Mouse (Mus musculus): Measurements from ENCODE around the gene Cpeb2. TPM values are rescaled to one million over a fixed set of nuclear protein-coding genes. Genes with fewer than 3 reads are reported as not detected.

The Cpeb2 gene
- polyA plus RNA-seq, 1 experiment = 1.5 TPM

- Histone ChIP-seq H3K79me2 (ENCODE audit: control insufficient read depth, insufficient read depth) (no peaks in the 10 kb centered on the region), H3ac (ENCODE audit: control insufficient read depth, insufficient read length, low read depth) (no peak overlapping the region), H3K79me3 (ENCODE audit: low read depth) (no peaks in the 10 kb centered on the region), H3K36me3 (ENCODE audit: control insufficient read depth, insufficient read depth) (no peaks in the 10 kb centered on the region), H3K4me3 (ENCODE audit: insufficient read depth, poor library complexity, severe bottlenecking) (no peak overlapping the region), H3K27me3 (ENCODE audit: control insufficient read depth, insufficient read depth, insufficient read length) (no peaks in the 10 kb centered on the region)
- TF ChIP-seq CTCF (IDR thresholded peaks at IDR 0.05; ENCODE audit: control insufficient read depth, insufficient read depth, insufficient read length) (no peak), USF1 (IDR thresholded peaks at IDR 0.05; ENCODE audit: low read depth) (no peak), CEBPB (IDR thresholded peaks at IDR 0.05; ENCODE audit: low read depth) (no peak), MYOD1 (IDR thresholded peaks at IDR 0.05; ENCODE audit: control insufficient read depth, insufficient read length, low read depth) (no peak), MAX (IDR thresholded peaks at IDR 0.05) (no peak), FOSL1 (IDR thresholded peaks at IDR 0.05; ENCODE audit: insufficient read depth, low read length, poor library complexity, severe bottlenecking) (no peak), MYOG (IDR thresholded peaks at IDR 0.05; ENCODE audit: control insufficient read depth, extremely low read depth, insufficient read length) (no peak)
Observed at GRCm38 (mm10) chr5:43206495-43207053, 26.4 kb upstream of the Cpeb2 start.

GRCm38 (mm10) chr5:43217468-43217867 is 15.5 kb upstream of the Cpeb2 start:
- no peak overlapping the region for H3K4me3 ChIP-seq (ENCODE audit: insufficient read depth, poor library complexity, severe bottlenecking)
- H3K36me3 ChIP-seq (ENCODE audit: control insufficient read depth, insufficient read depth) = no peaks in the 10 kb centered on the region
- no peaks in the 10 kb centered on the region for H3K79me3 ChIP-seq (ENCODE audit: low read depth)
- no peak for TF ChIP-seq MAX (IDR thresholded peaks at IDR 0.05)
- TF ChIP-seq FOSL1 (IDR thresholded peaks at IDR 0.05; ENCODE audit: insufficient read depth, low read length, poor library complexity, severe bottlenecking) = no peak
- TF ChIP-seq CEBPB (IDR thresholded peaks at IDR 0.05; ENCODE audit: low read depth) = no peak
- TF ChIP-seq USF1 (IDR thresholded peaks at IDR 0.05; ENCODE audit: low read depth) = no peak
- no peak for TF ChIP-seq CTCF (IDR thresholded peaks at IDR 0.05; ENCODE audit: control insufficient read depth, insufficient read depth, insufficient read length)
- no peak for TF ChIP-seq MYOG (IDR thresholded peaks at IDR 0.05; ENCODE audit: control insufficient read depth, extremely low read depth, insufficient read length)
- TF ChIP-seq MYOD1 (IDR thresholded peaks at IDR 0.05; ENCODE audit: control insufficient read depth, insufficient read length, low read depth) = no peak
- no peaks in the 10 kb centered on the region for H3K27me3 ChIP-seq (ENCODE audit: control insufficient read depth, insufficient read depth, insufficient read length)
- no peak overlapping the region for H3ac ChIP-seq (ENCODE audit: control insufficient read depth, insufficient read length, low read depth)
- H3K79me2 ChIP-seq (ENCODE audit: control insufficient read depth, insufficient read depth) = no peaks in the 10 kb centered on the region

DNA sequence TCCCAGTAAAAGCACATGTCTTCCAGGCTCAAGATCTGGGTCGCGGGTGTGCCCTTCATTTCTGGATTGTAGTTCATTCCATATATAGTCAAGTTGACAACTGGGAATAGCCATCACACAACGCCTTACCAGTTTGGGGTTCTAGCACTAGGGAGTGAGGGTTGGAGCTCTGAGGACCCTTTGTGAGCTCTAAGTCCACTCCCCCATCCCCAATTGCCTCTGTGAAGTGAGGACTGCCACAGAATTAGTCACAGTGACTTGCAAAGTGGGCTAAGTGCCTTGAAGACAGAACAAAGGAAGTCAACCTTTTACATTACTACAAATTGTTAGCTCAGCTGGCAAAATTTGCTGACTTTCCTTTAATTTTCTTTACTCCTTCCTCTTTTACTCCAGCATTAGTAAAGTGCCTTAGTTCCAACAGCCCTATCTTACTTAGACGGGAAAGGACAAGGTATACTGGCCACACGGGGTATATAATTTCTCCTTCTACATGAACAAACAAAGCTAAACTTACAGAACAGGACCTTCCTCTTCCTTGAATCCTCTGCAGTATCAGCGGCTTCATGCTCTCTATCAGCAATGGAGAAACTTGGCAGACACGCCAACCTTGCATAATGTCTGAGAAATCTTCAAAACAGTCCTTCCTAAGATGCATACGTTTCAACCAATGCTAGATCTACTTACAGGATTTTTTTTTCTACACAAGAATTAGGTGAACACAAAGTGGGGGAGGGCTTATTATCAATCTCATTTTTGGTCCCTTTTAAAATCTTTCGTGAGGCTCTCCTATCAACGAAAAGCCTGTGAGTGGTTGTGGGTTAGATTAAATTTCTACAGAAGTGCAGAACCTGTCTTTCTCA is 14.8 kb upstream of the Cpeb2 start:
- Histone ChIP-seq H3K27me3 (ENCODE audit: control insufficient read depth, insufficient read depth, insufficient read length) (no peaks in the 10 kb centered on the region), H3K79me3 (ENCODE audit: low read depth) (no peaks in the 10 kb centered on the region), H3K79me2 (ENCODE audit: control insufficient read depth, insufficient read depth) (no peaks in the 10 kb centered on the region), H3K4me3 (ENCODE audit: insufficient read depth, poor library complexity, severe bottlenecking) (no peak overlapping the region), H3K36me3 (ENCODE audit: control insufficient read depth, insufficient read depth) (no peaks in the 10 kb centered on the region), H3ac (ENCODE audit: control insufficient read depth, insufficient read length, low read depth) (no peak overlapping the region)
- TF ChIP-seq MYOG (IDR thresholded peaks at IDR 0.05; ENCODE audit: control insufficient read depth, extremely low read depth, insufficient read length) (no peak), CTCF (IDR thresholded peaks at IDR 0.05; ENCODE audit: control insufficient read depth, insufficient read depth, insufficient read length) (no peak), CEBPB (IDR thresholded peaks at IDR 0.05; ENCODE audit: low read depth) (no peak), MAX (IDR thresholded peaks at IDR 0.05) (no peak), FOSL1 (IDR thresholded peaks at IDR 0.05; ENCODE audit: insufficient read depth, low read length, poor library complexity, severe bottlenecking) (no peak), MYOD1 (IDR thresholded peaks at IDR 0.05; ENCODE audit: control insufficient read depth, insufficient read length, low read depth) (no peak), USF1 (IDR thresholded peaks at IDR 0.05; ENCODE audit: low read depth) (no peak)

GRCm38 (mm10) chr5:43218847-43219132 is 14.2 kb upstream of the Cpeb2 start:
- Histone ChIP-seq H3K27me3 (ENCODE audit: control insufficient read depth, insufficient read depth, insufficient read length) (no peaks in the 10 kb centered on the region), H3K79me2 (ENCODE audit: control insufficient read depth, insufficient read depth) (no peaks in the 10 kb centered on the region), H3K36me3 (ENCODE audit: control insufficient read depth, insufficient read depth) (no peaks in the 10 kb centered on the region), H3ac (ENCODE audit: control insufficient read depth, insufficient read length, low read depth) (no peak overlapping the region), H3K79me3 (ENCODE audit: low read depth) (no peaks in the 10 kb centered on the region), H3K4me3 (ENCODE audit: insufficient read depth, poor library complexity, severe bottlenecking) (no peak overlapping the region)
- no peak for TF ChIP-seq MYOG (IDR thresholded peaks at IDR 0.05; ENCODE audit: control insufficient read depth, extremely low read depth, insufficient read length)
- TF ChIP-seq MYOD1 (IDR thresholded peaks at IDR 0.05; ENCODE audit: control insufficient read depth, insufficient read length, low read depth) = no peak

- no peaks in the 10 kb centered on the region for H3K79me2 ChIP-seq (ENCODE audit: control insufficient read depth, insufficient read depth)
- TF ChIP-seq CEBPB (IDR thresholded peaks at IDR 0.05; ENCODE audit: low read depth) (no peak), CTCF (IDR thresholded peaks at IDR 0.05; ENCODE audit: control insufficient read depth, insufficient read depth, insufficient read length) (no peak), FOSL1 (IDR thresholded peaks at IDR 0.05; ENCODE audit: insufficient read depth, low read length, poor library complexity, severe bottlenecking) (no peak), USF1 (IDR thresholded peaks at IDR 0.05; ENCODE audit: low read depth) (no peak), MYOG (IDR thresholded peaks at IDR 0.05; ENCODE audit: control insufficient read depth, extremely low read depth, insufficient read length) (no peak), MAX (IDR thresholded peaks at IDR 0.05) (no peak), MYOD1 (IDR thresholded peaks at IDR 0.05; ENCODE audit: control insufficient read depth, insufficient read length, low read depth) (no peak)
- no peak overlapping the region for H3ac ChIP-seq (ENCODE audit: control insufficient read depth, insufficient read length, low read depth)
- no peaks in the 10 kb centered on the region for H3K27me3 ChIP-seq (ENCODE audit: control insufficient read depth, insufficient read depth, insufficient read length)
- H3K79me3 ChIP-seq (ENCODE audit: low read depth) = peaks cover 1% of the 10 kb centered on the region
- no peak overlapping the region for H3K4me3 ChIP-seq (ENCODE audit: insufficient read depth, poor library complexity, severe bottlenecking)
- no peaks in the 10 kb centered on the region for H3K36me3 ChIP-seq (ENCODE audit: control insufficient read depth, insufficient read depth)
Observed at GRCm38 (mm10) chr5:43223359-43223758, 9.6 kb upstream of the Cpeb2 start.

Measured in C2C12 (cell line).